Mouse (Mus musculus): ENCODE data around the gene 1700067P10Rik.
A peak's percentile ranks its signal among the peaks of the same experiment; 100 is the strongest.

Gene 1700067P10Rik

GRCm38 (mm10) chr17:48089019-48089418 is at the start of gene 1700067P10Rik:
Gene 1700067P10Rik (plus strand): TSS chr17:48089319.
- no peak for DNase-seq (ENCODE audit: low spot score)

- peak; percentile 43 for DNase-seq (ENCODE audit: low spot score)
These were observed 47.5 kb upstream of the 1700067P10Rik start for GRCm38 (mm10) chr17:48041351-48042287.

- DNase-seq (ENCODE audit: low spot score): no peak
These were observed 45.8 kb upstream of the 1700067P10Rik start for GRCm38 (mm10) chr17:48043154-48043880.

- no peak for DNase-seq (ENCODE audit: low spot score)
These were observed 43.5 kb upstream of the 1700067P10Rik start for GRCm38 (mm10) chr17:48045631-48046030.

- no peak for DNase-seq (ENCODE audit: low spot score)
These were observed 37.3 kb upstream of the 1700067P10Rik start for GRCm38 (mm10) chr17:48051638-48052337.

- no peak for DNase-seq (ENCODE audit: low spot score)
These were observed 36.6 kb upstream of the 1700067P10Rik start for GRCm38 (mm10) chr17:48052338-48053067.

- no peak for DNase-seq (ENCODE audit: low spot score)
These were observed 35.5 kb upstream of the 1700067P10Rik start for GRCm38 (mm10) chr17:48053646-48054045.

- no peak for DNase-seq (ENCODE audit: low spot score)
These were observed 33.9 kb upstream of the 1700067P10Rik start for GRCm38 (mm10) chr17:48055076-48055816.

- DNase-seq (ENCODE audit: low spot score): no peak
These were observed 31.7 kb upstream of the 1700067P10Rik start for GRCm38 (mm10) chr17:48057382-48057781.

GRCm38 (mm10) chr17:48064196-48064843 is 24.8 kb upstream of the 1700067P10Rik start:
- no peak for DNase-seq (ENCODE audit: low spot score)

GRCm38 (mm10) chr17:48065081-48065501 is 24.0 kb upstream of the 1700067P10Rik start:
- no peak for DNase-seq (ENCODE audit: low spot score)

- DNase-seq (ENCODE audit: low spot score): no peak
These were observed 22.0 kb upstream of the 1700067P10Rik start for GRCm38 (mm10) chr17:48067083-48067614.

- DNase-seq (ENCODE audit: low spot score): no peak
These were observed 21.4 kb upstream of the 1700067P10Rik start for GRCm38 (mm10) chr17:48067729-48068128.

- DNase-seq (ENCODE audit: low spot score): no peak
These were observed 8.5 kb upstream of the 1700067P10Rik start for GRCm38 (mm10) chr17:48080626-48081025.

GRCm38 (mm10) chr17:48089446-48089845 is 327 bp downstream of the 1700067P10Rik start:
- no peak for DNase-seq (ENCODE audit: low spot score)

- no peak for DNase-seq (ENCODE audit: low spot score)
These were observed 1.2 kb downstream of the 1700067P10Rik start for GRCm38 (mm10) chr17:48090305-48090704.

- no peak for DNase-seq (ENCODE audit: low spot score)
These were observed 4.2 kb downstream of the 1700067P10Rik start for GRCm38 (mm10) chr17:48093286-48093817.

- no peak for DNase-seq (ENCODE audit: low spot score)
These were observed 5.9 kb downstream of the 1700067P10Rik start for GRCm38 (mm10) chr17:48094820-48095680.

- DNase-seq (ENCODE audit: low spot score): no peak
These were observed 6.6 kb downstream of the 1700067P10Rik start for GRCm38 (mm10) chr17:48095718-48096121.
